Mouse (Mus musculus): ENCODE results near the gene Abhd4.

GRCm38 (mm10) chr14:54224064-54224417 lies 29.9 kb upstream of the Abhd4 start:
- TF ChIP-seq CTCF (IDR thresholded peaks at IDR 0.05; ENCODE audit: control insufficient read depth, insufficient read depth, insufficient replicate concordance, low read depth, low read length) (no peak), POLR2A (IDR thresholded peaks at IDR 0.05; ENCODE audit: control insufficient read depth, low read depth, low read length) (no peak)
